Mouse (Mus musculus): ENCODE data around the gene Gm49373. TPM values are rescaled to one million over a fixed set of nuclear protein-coding genes. Genes with fewer than 3 reads are reported as not detected.

Gm49373 gene
- total and polyA plus RNA-seq, 2 experiments from 2014 or later, result 0.79 to 1.5 TPM

GRCm38 (mm10) chr9:21021363-21021762, 51.5 kb downstream of the Gm49373 start:
- ATAC-seq, result no peak
- no peak for TF ChIP-seq CTCF (IDR thresholded peaks at IDR 0.05; ENCODE audit: low read depth)
- WGBS, result 76% methylated on average over 3 of the region's 3 CpGs

GRCm38 (mm10) chr9:21018600-21018999, 54.3 kb downstream of the Gm49373 start:
- no peak for TF ChIP-seq CTCF (IDR thresholded peaks at IDR 0.05; ENCODE audit: low read depth)
- H3K27me3 ChIP-seq (ENCODE audit: insufficient read depth, low read length), result peaks cover 27% of the 10 kb centered on the region
- no peak overlapping the region for H3K27ac ChIP-seq (ENCODE audit: low read depth, low read length)
- H3K4me2 ChIP-seq (ENCODE audit: low read depth), result no peak overlapping the region
- WGBS, result 73% methylated on average over 2 of the region's 2 CpGs
- H3K4me3 ChIP-seq (ENCODE audit: low read depth, low read length), result no peak overlapping the region
- H3K9me3 ChIP-seq (ENCODE audit: low read length), result no peaks in the 10 kb centered on the region
- no peaks in the 10 kb centered on the region for H3K36me3 ChIP-seq (ENCODE audit: insufficient read depth)
- DNase-seq (no peak), ATAC-seq (no peak)
- H3K9ac ChIP-seq, result no peak overlapping the region
- no peaks in the 10 kb centered on the region for H3K4me1 ChIP-seq (ENCODE audit: insufficient read depth)

More at GRCm38 (mm10) chr9:21021363-21021762, 51.5 kb downstream of the Gm49373 start:
- Histone ChIP-seq H3K9me3 (ENCODE audit: low read length) (no peaks in the 10 kb centered on the region), H3K4me3 (ENCODE audit: low read depth, low read length) (no peak overlapping the region), H3K36me3 (ENCODE audit: insufficient read depth) (no peaks in the 10 kb centered on the region), H3K4me2 (ENCODE audit: low read depth) (no peak overlapping the region), H3K27me3 (ENCODE audit: insufficient read depth, low read length) (peaks cover 13% of the 10 kb centered on the region; the same call in 1 of the 2 replicates), H3K9ac (no peak overlapping the region), H3K4me1 (ENCODE audit: insufficient read depth) (no peaks in the 10 kb centered on the region), H3K27ac (ENCODE audit: low read depth, low read length) (no peak overlapping the region)
- no peak for DNase-seq

- DNase-seq (no peak), ATAC-seq (no peak)
- Histone ChIP-seq H3K4me3 (ENCODE audit: low read depth, low read length) (no peak overlapping the region), H3K27me3 (ENCODE audit: insufficient read depth, low read length) (peaks cover 27% of the 10 kb centered on the region), H3K27ac (ENCODE audit: low read depth, low read length) (no peak overlapping the region), H3K4me2 (ENCODE audit: low read depth) (no peak overlapping the region), H3K36me3 (ENCODE audit: insufficient read depth) (no peaks in the 10 kb centered on the region), H3K9me3 (ENCODE audit: low read length) (no peaks in the 10 kb centered on the region), H3K4me1 (ENCODE audit: insufficient read depth) (no peaks in the 10 kb centered on the region), H3K9ac (no peak overlapping the region)
- TF ChIP-seq CTCF (IDR thresholded peaks at IDR 0.05; ENCODE audit: low read depth), result no peak
- 42% methylated on average over 4 of the region's 4 CpGs for WGBS
These were observed 55.7 kb downstream of the Gm49373 start for GRCm38 (mm10) chr9:21017177-21017575.

- Histone ChIP-seq H3K27ac (ENCODE audit: low read depth, low read length) (no peak overlapping the region), H3K4me3 (ENCODE audit: low read depth, low read length) (no peak overlapping the region; the same call in 1 of the 2 replicates), H3K9me3 (ENCODE audit: low read length) (no peaks in the 10 kb centered on the region), H3K4me2 (ENCODE audit: low read depth) (no peak overlapping the region), H3K4me1 (ENCODE audit: insufficient read depth) (no peaks in the 10 kb centered on the region), H3K27me3 (ENCODE audit: insufficient read depth, low read length) (peaks cover 27% of the 10 kb centered on the region), H3K9ac (no peak overlapping the region), H3K36me3 (ENCODE audit: insufficient read depth) (no peaks in the 10 kb centered on the region)
- ATAC-seq, result no peak
- DNase-seq, result no peak
- no peak for TF ChIP-seq CTCF (IDR thresholded peaks at IDR 0.05; ENCODE audit: low read depth)
- WGBS, result 9% methylated on average over 17 of the region's 17 CpGs
These were observed 56.3 kb downstream of the Gm49373 start for GRCm38 (mm10) chr9:21016331-21017176.

- no peak for DNase-seq
These were observed 57.2 kb downstream of the Gm49373 start, which contains the start of gene Icam1 for GRCm38 (mm10) chr9:21015571-21016130. Icam1 (plus strand) TSS chr9:21015985.

GRCm38 (mm10) chr9:21014691-21015570, 58.0 kb downstream of the Gm49373 start:
- H3K4me1 ChIP-seq (ENCODE audit: insufficient read depth), result no peaks in the 10 kb centered on the region
- H3K4me2 ChIP-seq (ENCODE audit: low read depth), result peak overlapping the region; percentile 31
- no peak overlapping the region for H3K27ac ChIP-seq (ENCODE audit: low read depth, low read length)
- H3K9me3 ChIP-seq (ENCODE audit: low read length), result no peaks in the 10 kb centered on the region
- DNase-seq (no peak), ATAC-seq (no peak)
- H3K4me3 ChIP-seq (ENCODE audit: low read depth, low read length), result no peak overlapping the region
- H3K36me3 ChIP-seq (ENCODE audit: insufficient read depth), result no peaks in the 10 kb centered on the region
- no peak for TF ChIP-seq CTCF (IDR thresholded peaks at IDR 0.05; ENCODE audit: low read depth)
- H3K9ac ChIP-seq, result no peak overlapping the region
- H3K27me3 ChIP-seq (ENCODE audit: insufficient read depth, low read length), result peaks cover 27% of the 10 kb centered on the region
- whole genome bisulfite sequencing, result 4% methylated on average over 29 of the region's 29 CpGs

More at GRCm38 (mm10) chr9:21015571-21016130, 57.2 kb downstream of the Gm49373 start, which contains the start of gene Icam1:
- Histone ChIP-seq H3K9me3 (ENCODE audit: low read length) (no peaks in the 10 kb centered on the region), H3K27ac (ENCODE audit: low read depth, low read length) (no peak within 1 kb of the TSS), H3K27me3 (ENCODE audit: insufficient read depth, low read length) (peaks cover 27% of the 10 kb centered on the region), H3K9ac (no peak within 1 kb of the TSS), H3K4me1 (ENCODE audit: insufficient read depth) (no peaks in the 10 kb centered on the region), H3K4me2 (ENCODE audit: low read depth) (peak within 1 kb of the TSS; percentile 31), H3K36me3 (ENCODE audit: insufficient read depth) (no peaks in the 10 kb centered on the region), H3K4me3 (ENCODE audit: low read depth, low read length) (no peak within 1 kb of the TSS; the same call in 1 of the 2 replicates)
- no peak for TF ChIP-seq CTCF (IDR thresholded peaks at IDR 0.05; ENCODE audit: low read depth)
- no peak for ATAC-seq
- WGBS, result under 1% methylated on average over 28 of the region's 30 CpGs

MicroRNAs encoded within 50 kb of the gene (microRNA counts, 519-probe panel; counts per million panel counts)
- not detected for microRNA mmu-miR-1900

Small RNAs within 50 kb of the gene (microRNA-seq; reads per million reads assigned to microRNA genes)
- 0 to 0.12 reads per million in 2 experiments for gene Mir1900
- gene Mir7082, result 0 to 0.24 reads per million in 2 experiments

Other genes starting within 250 kb of the Gm49373 start
- gene A230050P20Rik, start 204.5 kb downstream of the Gm49373 start, total RNA-seq (2014; rRNA removed), result 18.0 and 22.1 TPM in 2 replicates
- gene A230050P20Rik, start 204.5 kb downstream of the Gm49373 start, polyA plus RNA-seq (2015; fragmentation: Nextera tagmentation; extraction: Ambion mirVana), result 5.0 and 19.6 TPM in 2 replicates
- 8.6 and 13.8 TPM in 2 replicates for gene Angptl6, start 193.4 kb downstream of the Gm49373 start, total RNA-seq (2014; rRNA removed)
- 16.4 and 20.6 TPM in 2 replicates for gene Angptl6, start 193.4 kb downstream of the Gm49373 start, polyA plus RNA-seq (2015; fragmentation: Nextera tagmentation; extraction: Ambion mirVana)
- gene Ppan, start 184.9 kb downstream of the Gm49373 start, total RNA-seq (2014; rRNA removed), result 55.5 and 72.4 TPM in 2 replicates
- 40.7 and 43.1 TPM in 2 replicates for gene Ppan, start 184.9 kb downstream of the Gm49373 start, polyA plus RNA-seq (2015; fragmentation: Nextera tagmentation; extraction: Ambion mirVana)
- 129 and 137 TPM in 2 replicates for gene Eif3g, start 174.5 kb downstream of the Gm49373 start, total RNA-seq (2014; rRNA removed)
- 232 and 242 TPM in 2 replicates for gene Eif3g, start 174.5 kb downstream of the Gm49373 start, polyA plus RNA-seq (2015; fragmentation: Nextera tagmentation; extraction: Ambion mirVana)
- gene Dnmt1, start 113.2 kb downstream of the Gm49373 start, total RNA-seq (2014; rRNA removed), result 83.1 and 101 TPM in 2 replicates
- 36.2 and 39.9 TPM in 2 replicates for gene Dnmt1, start 113.2 kb downstream of the Gm49373 start, polyA plus RNA-seq (2015; fragmentation: Nextera tagmentation; extraction: Ambion mirVana)
- 3.7 and 4.0 TPM in 2 replicates for gene S1pr2, start 96.3 kb downstream of the Gm49373 start, total RNA-seq (2014; rRNA removed)
- gene S1pr2, start 96.3 kb downstream of the Gm49373 start, polyA plus RNA-seq (2015; fragmentation: Nextera tagmentation; extraction: Ambion mirVana), result 5.1 and 5.7 TPM in 2 replicates
- 59.9 and 77.8 TPM in 2 replicates for gene Mrpl4, start 70.4 kb downstream of the Gm49373 start, total RNA-seq (2014; rRNA removed)
- 101 and 111 TPM in 2 replicates for gene Mrpl4, start 70.4 kb downstream of the Gm49373 start, polyA plus RNA-seq (2015; fragmentation: Nextera tagmentation; extraction: Ambion mirVana)
- gene Icam1, start 57.1 kb downstream of the Gm49373 start, total RNA-seq (2014; rRNA removed), result 3.2 and 3.7 TPM in 2 replicates
- gene Icam1, start 57.1 kb downstream of the Gm49373 start, polyA plus RNA-seq (2015; fragmentation: Nextera tagmentation; extraction: Ambion mirVana), result 3.1 and 3.6 TPM in 2 replicates
- not detected in 2 replicates for gene Icam4, start 43.7 kb downstream of the Gm49373 start, total RNA-seq (2014; rRNA removed)
- not detected in 2 replicates for gene Icam4, start 43.7 kb downstream of the Gm49373 start, polyA plus RNA-seq (2015; fragmentation: Nextera tagmentation; extraction: Ambion mirVana)
- gene Icam5, start 41.0 kb downstream of the Gm49373 start, total RNA-seq (2014; rRNA removed), result 17.2 and 19.4 TPM in 2 replicates
- gene Icam5, start 41.0 kb downstream of the Gm49373 start, polyA plus RNA-seq (2015; fragmentation: Nextera tagmentation; extraction: Ambion mirVana), result 8.2 and 10.3 TPM in 2 replicates
- gene Zglp1, start 6.0 kb downstream of the Gm49373 start, total RNA-seq (2014; rRNA removed), result not detected in 2 replicates
- 0.56 and 0.84 TPM in 2 replicates for gene Zglp1, start 6.0 kb downstream of the Gm49373 start, polyA plus RNA-seq (2015; fragmentation: Nextera tagmentation; extraction: Ambion mirVana)
- gene Fdx1l, start 518 bp upstream of the Gm49373 start, total RNA-seq (2014; rRNA removed), result 63.2 and 69.2 TPM in 2 replicates
- gene Fdx1l, start 518 bp upstream of the Gm49373 start, polyA plus RNA-seq (2015; fragmentation: Nextera tagmentation; extraction: Ambion mirVana), result 79.4 and 94.9 TPM in 2 replicates
- 0.43 and 3.4 TPM in 2 replicates for gene Gm38431, start 18.9 kb upstream of the Gm49373 start, total RNA-seq (2014; rRNA removed)
- 0.34 and 0.44 TPM in 2 replicates for gene Gm38431, start 18.9 kb upstream of the Gm49373 start, polyA plus RNA-seq (2015; fragmentation: Nextera tagmentation; extraction: Ambion mirVana)
- 24.5 and 40.3 TPM in 2 replicates for gene Raver1, start 18.9 kb upstream of the Gm49373 start, total RNA-seq (2014; rRNA removed)
- 23.2 and 24.3 TPM in 2 replicates for gene Raver1, start 18.9 kb upstream of the Gm49373 start, polyA plus RNA-seq (2015; fragmentation: Nextera tagmentation; extraction: Ambion mirVana)
- gene Tyk2, start 58.1 kb upstream of the Gm49373 start, total RNA-seq (2014; rRNA removed), result 9.4 and 11.0 TPM in 2 replicates
- gene Tyk2, start 58.1 kb upstream of the Gm49373 start, polyA plus RNA-seq (2015; fragmentation: Nextera tagmentation; extraction: Ambion mirVana), result 3.8 and 5.0 TPM in 2 replicates
- 39.5 and 42.1 TPM in 2 replicates for gene Cdc37, start 76.9 kb upstream of the Gm49373 start, total RNA-seq (2014; rRNA removed)
- gene Cdc37, start 76.9 kb upstream of the Gm49373 start, polyA plus RNA-seq (2015; fragmentation: Nextera tagmentation; extraction: Ambion mirVana), result 186 and 191 TPM in 2 replicates
- 19.8 and 20.0 TPM in 2 replicates for gene Pde4a, start 92.6 kb upstream of the Gm49373 start, total RNA-seq (2014; rRNA removed)
- gene Pde4a, start 92.6 kb upstream of the Gm49373 start, polyA plus RNA-seq (2015; fragmentation: Nextera tagmentation; extraction: Ambion mirVana), result 26.2 and 41.6 TPM in 2 replicates
- 68.9 and 72.7 TPM in 2 replicates for gene Keap1, start 166.3 kb upstream of the Gm49373 start, total RNA-seq (2014; rRNA removed)
- gene Keap1, start 166.3 kb upstream of the Gm49373 start, polyA plus RNA-seq (2015; fragmentation: Nextera tagmentation; extraction: Ambion mirVana), result 60.0 and 67.0 TPM in 2 replicates
- 2.7 and 2.8 TPM in 2 replicates for gene S1pr5, start 175.3 kb upstream of the Gm49373 start, total RNA-seq (2014; rRNA removed)
- gene S1pr5, start 175.3 kb upstream of the Gm49373 start, polyA plus RNA-seq (2015; fragmentation: Nextera tagmentation; extraction: Ambion mirVana), result 1.9 and 2.3 TPM in 2 replicates
- gene Atg4d, start 192.2 kb upstream of the Gm49373 start, total RNA-seq (2014; rRNA removed), result 18.7 and 19.5 TPM in 2 replicates
- 19.9 and 26.4 TPM in 2 replicates for gene Atg4d, start 192.2 kb upstream of the Gm49373 start, polyA plus RNA-seq (2015; fragmentation: Nextera tagmentation; extraction: Ambion mirVana)
- 27.6 and 28.1 TPM in 2 replicates for gene Kri1, start 214.9 kb upstream of the Gm49373 start, total RNA-seq (2014; rRNA removed)
- gene Kri1, start 214.9 kb upstream of the Gm49373 start, polyA plus RNA-seq (2015; fragmentation: Nextera tagmentation; extraction: Ambion mirVana), result 7.1 and 11.9 TPM in 2 replicates
- gene Cdkn2d, start 218.3 kb upstream of the Gm49373 start, total RNA-seq (2014; rRNA removed), result 65.1 and 69.4 TPM in 2 replicates
- 104 and 118 TPM in 2 replicates for gene Cdkn2d, start 218.3 kb upstream of the Gm49373 start, polyA plus RNA-seq (2015; fragmentation: Nextera tagmentation; extraction: Ambion mirVana)
- 2.6 and 4.2 TPM in 2 replicates for gene Ap1m2, start 239.2 kb upstream of the Gm49373 start, total RNA-seq (2014; rRNA removed)
- 2.4 and 2.9 TPM in 2 replicates for gene Ap1m2, start 239.2 kb upstream of the Gm49373 start, polyA plus RNA-seq (2015; fragmentation: Nextera tagmentation; extraction: Ambion mirVana)
- gene Slc44a2, start 247.6 kb upstream of the Gm49373 start, total RNA-seq (2014; rRNA removed), result 55.2 and 63.1 TPM in 2 replicates
- 40.8 and 48.9 TPM in 2 replicates for gene Slc44a2, start 247.6 kb upstream of the Gm49373 start, polyA plus RNA-seq (2015; fragmentation: Nextera tagmentation; extraction: Ambion mirVana)